Comparison of ENCODE assay signal across 11 mouse cellular contexts in genomic region chr9:69760371-69761301, GRCm38 (mm10). TPM values are rescaled to one million over a fixed set of nuclear protein-coding genes. Genes with fewer than 3 reads are reported as not detected.
DNase-seq lines count a peak whose midpoint lies in the region.
"Had no signal": no experiment of that assay in that cellular context is flagged by ENCODE, and none has a peak within 500 bp of the region (broad histone marks: within the 10 kb centered on the region; RNA-seq: fewer than 3 reads in every experiment).

Foxb1 (minus strand) TSS chr9:69760940.

- H3K4me1 ChIP-seq in midbrain, embryonic 10.5 days, result peaks cover 100% of the 10 kb centered on the region

- under 1% methylated on average over 60 of the region's 60 CpGs for WGBS in midbrain, embryonic 10.5 days

- H3K4me3 ChIP-seq in midbrain, embryonic 10.5 days, result peak within 1 kb of the TSS; percentile 84

- H3K27ac ChIP-seq in midbrain, embryonic 10.5 days (replicated peaks), result peak within 1 kb of the TSS; percentile 93

- H3K36me3 ChIP-seq in midbrain, embryonic 10.5 days, result 0 out of 2 replicates have a peak, but pooled peaks cover 6% of the 10 kb centered on the region

- peak; percentile 15 to 26 for DNase-seq in cerebellum, postnatal 10 days
- DNase-seq in cerebellum, adult 11-12 months, result no peak
- peak; percentile 56 for DNase-seq in thymus, postnatal 14 days
- no peak for DNase-seq in thymus, adult 18-20 months
- peak; percentile 85 for DNase-seq in midbrain, embryonic 10.5 days (ENCODE audit: low spot score)
- DNase-seq in layer of hippocampus, postnatal 14 days (ENCODE audit: low spot score in 2 of 2), result no peak
- no peak for DNase-seq in layer of hippocampus, postnatal 36 days
- DNase-seq in gastrocnemius, postnatal 14 days, result no peak
- DNase-seq: kidney, postnatal 25 days had no signal

- peaks cover 99% of the 10 kb centered on the region for H3K27me3 ChIP-seq in midbrain, embryonic 10.5 days (ENCODE audit: low read depth, poor library complexity, severe bottlenecking)

- intact Hi-C loops in gastrocnemius, postnatal 14 days (cut with DNase I; ENCODE audit: low total_unique reads), result no loop called here

- no peaks in the 10 kb centered on the region for H3K9me3 ChIP-seq in midbrain, embryonic 10.5 days (replicated peaks)

RNA-seq across cellular contexts. Expression of gene Foxb1, which starts in this region (rescaled TPM):
- polyA plus RNA-seq in midbrain, embryonic 10.5 days (2016; fragmentation: Nextera tagmentation; extraction: Ambion mirVana), result 13.0 and 15.1 TPM in 2 replicates
- not detected for total RNA-seq in layer of hippocampus, postnatal 14 days (2021)
- total RNA-seq in layer of hippocampus, postnatal 36 days (2021), result not detected
- not detected for total RNA-seq in gastrocnemius, postnatal 14 days (2021)
- total RNA-seq: adrenal gland, adult 2 months had no signal
- polyA plus RNA-seq: adrenal gland, adult 2 months; stomach, embryonic 16.5 days had no signal

Comparison
In these comparisons a context has a peak if more than half of its experiments do, and no peak if none do; other contexts are left out.
1. DNase-seq: peak in cerebellum, postnatal 10 days (2 of 2), thymus, postnatal 14 days (single experiment) and midbrain, embryonic 10.5 days (single experiment); none in cerebellum, adult 11-12 months (single experiment), thymus, adult 18-20 months (0 of 2), layer of hippocampus, postnatal 14 days (0 of 2), layer of hippocampus, postnatal 36 days (0 of 2) and gastrocnemius, postnatal 14 days (single experiment).